Mouse (Mus musculus) kidney, embryonic 14.5 days (tissue): ENCODE data around the gene Fcgr3. TPM values are rescaled to one million over a fixed set of nuclear protein-coding genes. Genes with fewer than 3 reads are reported as not detected.
A peak's percentile ranks its signal among the peaks of the same experiment; 100 is the strongest.

Experiments used
- ATAC-seq: fragments of 200-750 bp; cut with Nextera tagmentation; 2 replicates; pipeline ENCODE4 v1.8.0; 2017; ENCODE audit warnings: moderate number of reproducible peaks, mild to moderate bottlenecking, moderate TSS enrichment, moderate library complexity; ENCODE audit not compliant: low FRiP score, low TSS enrichment
- H3K27ac ChIP-seq: fragments of 300-500 bp; sonication (generic); 2 replicates; pipeline ENCODE4 v1.5.1; 2014; ENCODE audit warnings: low read depth, mild to moderate bottlenecking, low read length, moderate library complexity, mixed read lengths
- H3K27me3 ChIP-seq: fragments of 300-500 bp; sonication (generic); 2 replicates; pipeline ENCODE4 v1.6.1; 2014; ENCODE audit warnings: mild to moderate bottlenecking, low read length; ENCODE audit not compliant: control insufficient read depth, insufficient read depth
- H3K36me3 ChIP-seq: fragments of 300-500 bp; sonication (generic); 2 replicates; pipeline ENCODE4 v1.6.1; 2014; ENCODE audit warnings: low read length, mixed read lengths; ENCODE audit not compliant: control insufficient read depth, insufficient read depth
- H3K4me1 ChIP-seq: fragments of 300-500 bp; sonication (generic); 2 replicates; pipeline ENCODE4 v1.6.1; 2014; ENCODE audit warnings: low read length, mixed read lengths; ENCODE audit not compliant: control insufficient read depth, insufficient read depth
- H3K4me2 ChIP-seq: fragments of 300-500 bp; sonication (generic); replicated peaks from 2 replicates; pipeline ENCODE4 v1.6.1; 2014; ENCODE audit warnings: low read depth, mild to moderate bottlenecking, low read length
- H3K4me3 ChIP-seq: fragments of 300-500 bp; sonication (generic); 2 replicates; pipeline ENCODE4 v1.5.1; 2014; ENCODE audit warnings: mild to moderate bottlenecking, low read length
- H3K9ac ChIP-seq: fragments of 300-500 bp; sonication (generic); 2 replicates; pipeline ENCODE4 v1.6.1; 2014; ENCODE audit warnings: low read depth, mild to moderate bottlenecking, low read length, moderate library complexity
- H3K9me3 ChIP-seq: fragments of 300-500 bp; sonication (generic); 2 replicates; pipeline ENCODE4 v1.6.1; 2016; ENCODE audit warnings: low read length; ENCODE audit not compliant: control insufficient read depth
- WGBS: fragments of 180-500 bp; shearing (Covaris S2); extraction: QIAGEN DNeasy Blood & Tissue Kit; methylation state at CpG from one replicate; pipeline ENCODE4 v1.1.7; 2014; 5-methylcytosine and 5-hydroxymethylcytosine counted together
- polyA plus RNA-seq: library from polyadenylated mRNA; unstranded; fragments of >200 nt; fragmentation: Nextera tagmentation; extraction: Ambion mirVana; gene quantifications from 2 replicates; pipeline ENCODE4 v1.2.1, GENCODE M21; 2014

The Fcgr3 gene
- polyA plus RNA-seq, 1 experiment from 2014 or later: 7.0 TPM

- peak overlapping the region; percentile 60 for H3K4me3 ChIP-seq
- peak; percentile 20; the same call in 1 of the 2 replicates for ATAC-seq
- H3K9ac ChIP-seq: no peak overlapping the region
- H3K27ac ChIP-seq: no peak overlapping the region; the same call in 1 of the 2 replicates
- H3K4me2 ChIP-seq: peak overlapping the region; percentile 56
- 11% methylated on average over 10 of the region's 10 CpGs for WGBS
- no peaks in the 10 kb centered on the region for H3K27me3 ChIP-seq
- peaks cover 8% of the 10 kb centered on the region for H3K4me1 ChIP-seq
- H3K36me3 ChIP-seq: no peaks in the 10 kb centered on the region
- no peaks in the 10 kb centered on the region for H3K9me3 ChIP-seq
Measured at GRCm38 (mm10) chr1:171103179-171103840, 38.6 kb upstream of the Fcgr3 start.

- WGBS: 1% methylated on average over 35 of the region's 35 CpGs
- H3K27ac ChIP-seq: 0 out of 2 replicates have a peak overlapping the region, but pooled peaks have one; percentile 37
- peak; percentile 96 for ATAC-seq
Measured at GRCm38 (mm10) chr1:171102547-171103177, 37.9 kb upstream of the Fcgr3 start.

GRCm38 (mm10) chr1:171101733-171102546 is 37.2 kb upstream of the Fcgr3 start:
- under 1% methylated on average over 40 of the region's 40 CpGs for WGBS
- no peaks in the 10 kb centered on the region for H3K36me3 ChIP-seq
- no peaks in the 10 kb centered on the region for H3K9me3 ChIP-seq
- ATAC-seq: peak; percentile 85
- peak overlapping the region; percentile 60; the same call in 1 of the 2 replicates for H3K9ac ChIP-seq
- no peaks in the 10 kb centered on the region for H3K27me3 ChIP-seq
- H3K4me1 ChIP-seq: peaks cover 8% of the 10 kb centered on the region
- H3K27ac ChIP-seq: 0 out of 2 replicates have a peak overlapping the region, but pooled peaks have one; percentile 37
- peak overlapping the region; percentile 60 for H3K4me3 ChIP-seq
- peak overlapping the region; percentile 56 for H3K4me2 ChIP-seq

More at GRCm38 (mm10) chr1:171102547-171103177, 37.9 kb upstream of the Fcgr3 start:
- no peaks in the 10 kb centered on the region for H3K9me3 ChIP-seq
- H3K4me2 ChIP-seq: peak overlapping the region; percentile 56
- no peaks in the 10 kb centered on the region for H3K36me3 ChIP-seq
- peaks cover 8% of the 10 kb centered on the region for H3K4me1 ChIP-seq
- H3K4me3 ChIP-seq: peak overlapping the region; percentile 60
- no peaks in the 10 kb centered on the region for H3K27me3 ChIP-seq
- H3K9ac ChIP-seq: peak overlapping the region; percentile 60; the same call in 1 of the 2 replicates

- no peaks in the 10 kb centered on the region for H3K27me3 ChIP-seq
- no peak overlapping the region for H3K4me2 ChIP-seq
- H3K27ac ChIP-seq: no peak overlapping the region
- no peaks in the 10 kb centered on the region for H3K9me3 ChIP-seq
- no peak overlapping the region for H3K9ac ChIP-seq
- peaks cover 8% of the 10 kb centered on the region for H3K4me1 ChIP-seq
- no peak overlapping the region for H3K4me3 ChIP-seq
- H3K36me3 ChIP-seq: no peaks in the 10 kb centered on the region
- 36% methylated on average over 2 of the region's 2 CpGs for WGBS
- ATAC-seq: no peak
Measured at GRCm38 (mm10) chr1:171101033-171101432, 36.3 kb upstream of the Fcgr3 start.

- Histone ChIP-seq H3K4me2 (no peak overlapping the region), H3K9me3 (no peaks in the 10 kb centered on the region), H3K27me3 (no peaks in the 10 kb centered on the region), H3K4me3 (no peak overlapping the region), H3K4me1 (peaks cover 2% of the 10 kb centered on the region; the same call in 1 of the 2 replicates), H3K27ac (no peak overlapping the region), H3K36me3 (no peaks in the 10 kb centered on the region), H3K9ac (no peak overlapping the region)
- 52% methylated on average over 2 of the region's 2 CpGs for WGBS
- no peak for ATAC-seq
Measured at GRCm38 (mm10) chr1:171097612-171098011, 32.9 kb upstream of the Fcgr3 start.

GRCm38 (mm10) chr1:171097136-171097535 is 32.4 kb upstream of the Fcgr3 start:
- no peak overlapping the region for H3K27ac ChIP-seq
- H3K4me1 ChIP-seq: peaks cover 2% of the 10 kb centered on the region; the same call in 1 of the 2 replicates
- no peak overlapping the region for H3K4me2 ChIP-seq
- no peak overlapping the region for H3K9ac ChIP-seq
- no peaks in the 10 kb centered on the region for H3K27me3 ChIP-seq
- no peak overlapping the region for H3K4me3 ChIP-seq
- H3K36me3 ChIP-seq: no peaks in the 10 kb centered on the region
- ATAC-seq: no peak
- H3K9me3 ChIP-seq: no peaks in the 10 kb centered on the region

- H3K4me3 ChIP-seq: no peak overlapping the region
- no peaks in the 10 kb centered on the region for H3K36me3 ChIP-seq
- no peak overlapping the region for H3K9ac ChIP-seq
- 20% methylated on average over 10 of the region's 10 CpGs for WGBS
- peak overlapping the region; percentile 15; the same call in 1 of the 2 replicates for H3K4me2 ChIP-seq
- no peak overlapping the region for H3K27ac ChIP-seq
- no peaks in the 10 kb centered on the region for H3K4me1 ChIP-seq
- H3K9me3 ChIP-seq: no peaks in the 10 kb centered on the region
- H3K27me3 ChIP-seq: no peaks in the 10 kb centered on the region
- peak; percentile 65; the same call in 1 of the 2 replicates for ATAC-seq
Measured at GRCm38 (mm10) chr1:171096110-171096964, 31.6 kb upstream of the Fcgr3 start.

GRCm38 (mm10) chr1:171094424-171094823 is 29.7 kb upstream of the Fcgr3 start:
- no peak overlapping the region for H3K4me2 ChIP-seq
- H3K27me3 ChIP-seq: no peaks in the 10 kb centered on the region
- H3K36me3 ChIP-seq: no peaks in the 10 kb centered on the region
- no peaks in the 10 kb centered on the region for H3K4me1 ChIP-seq
- H3K27ac ChIP-seq: no peak overlapping the region
- ATAC-seq: no peak
- H3K9ac ChIP-seq: no peak overlapping the region
- WGBS: 63% methylated on average over 4 of the region's 4 CpGs
- no peak overlapping the region for H3K4me3 ChIP-seq
- H3K9me3 ChIP-seq: no peaks in the 10 kb centered on the region
